Mouse (Mus musculus) regulatory T cell (primary cell): ENCODE measurements around the gene Gm8773.

Source experiments
- in situ Hi-C: fragments of 300-600 bp; cut with MboI, MseI; formaldehyde crosslinking; loops from one replicate; pipeline ENCODE4 v1.15.1; 2025; ENCODE audit warnings: high pct_unique_total_duplicates

The Gm8773 gene

GRCm38 (mm10) chr5:5573749-5574317 is at the start of gene Gm8773:
Gm8773 (plus strand) TSS chr5:5573799.
- in situ Hi-C loops: no loop called here

DNA sequence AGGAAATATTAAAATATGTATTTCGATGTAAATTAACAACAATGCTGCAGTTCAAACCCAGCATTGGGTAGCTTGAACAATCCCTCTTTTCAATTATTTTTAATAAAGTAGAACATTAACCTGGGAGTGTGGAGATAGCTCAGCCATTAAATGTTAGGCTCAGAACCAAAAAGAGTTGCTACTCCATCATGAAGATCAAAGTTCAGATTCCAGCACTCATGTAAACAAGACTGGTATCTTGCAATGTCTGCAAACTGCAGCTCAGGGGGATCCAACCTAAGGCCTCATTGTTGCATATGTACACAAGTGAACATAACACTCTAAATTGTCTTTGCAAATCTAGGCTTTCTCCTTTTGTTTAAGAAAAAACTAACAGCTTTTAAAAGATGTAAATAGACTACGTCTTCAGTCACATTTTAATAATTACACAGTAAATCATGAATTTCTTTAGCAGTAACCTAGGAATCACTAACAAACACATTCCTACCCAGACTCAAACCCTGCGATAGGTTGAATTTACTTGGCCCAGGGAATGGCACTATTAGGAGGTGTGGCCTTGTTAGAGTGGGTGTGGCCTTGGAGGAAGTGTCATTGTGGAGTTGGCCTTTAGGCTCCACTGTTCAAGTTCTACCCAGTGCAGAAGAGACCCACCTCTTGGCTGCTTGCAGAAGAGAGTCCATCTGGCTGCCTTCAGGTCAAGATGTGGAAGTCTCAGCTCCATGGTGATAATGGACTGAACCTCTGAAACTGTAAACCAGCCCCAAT is 39.8 kb upstream of the Gm8773 start:
- in situ Hi-C loops: no loop called here

DNA sequence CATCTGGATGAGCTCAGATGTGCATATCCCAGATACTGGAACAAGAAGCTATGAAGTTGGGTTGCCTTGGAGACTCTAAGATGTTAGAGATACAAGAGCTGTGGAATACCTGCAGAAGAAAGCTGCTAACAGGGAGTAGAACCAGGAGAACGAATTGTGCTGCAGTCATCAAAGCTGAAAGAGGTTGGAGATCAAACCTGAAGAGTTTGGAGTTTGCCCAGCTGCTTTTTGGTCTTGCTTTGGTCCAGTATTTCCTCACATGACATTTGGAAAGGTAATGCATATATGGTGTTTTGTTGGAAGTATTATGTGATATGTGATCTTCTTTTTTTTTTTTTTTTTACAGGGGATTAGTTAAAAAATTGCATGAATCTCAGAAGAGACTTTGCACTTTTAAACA is 37.5 kb upstream of the Gm8773 start:
- in situ Hi-C loops: no loop called here

DNA sequence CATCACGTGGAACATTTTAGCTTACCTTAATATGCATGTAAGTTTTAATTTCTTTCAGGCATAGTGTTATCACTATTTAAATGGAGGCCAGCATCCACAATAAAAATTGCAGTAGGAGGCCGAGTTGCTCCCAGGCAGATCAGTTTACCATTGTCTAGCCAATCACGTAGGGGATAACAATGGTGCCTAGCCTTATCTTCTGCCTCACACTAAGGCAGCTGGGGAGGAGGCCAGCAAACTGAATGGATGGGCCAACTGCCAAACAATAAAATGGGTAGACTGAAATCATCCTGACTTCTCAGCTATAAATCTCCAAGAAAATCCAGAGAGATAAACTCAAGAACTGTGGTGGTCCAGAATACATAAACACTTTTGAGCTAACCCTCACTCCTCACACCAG is 33.8 kb upstream of the Gm8773 start:
- in situ Hi-C loops: no loop called here

- in situ Hi-C loops: no loop called here
Measured at GRCm38 (mm10) chr5:5540385-5540784, 33.2 kb upstream of the Gm8773 start.

GRCm38 (mm10) chr5:5551110-5551509 is 22.5 kb upstream of the Gm8773 start:
- in situ Hi-C loops: no loop called here

- in situ Hi-C loops: no loop called here
Measured at GRCm38 (mm10) chr5:5559079-5559740, 14.4 kb upstream of the Gm8773 start, which contains the start of gene Gtpbp10. Gtpbp10 (minus strand) TSS chr5:5559538.

GRCm38 (mm10) chr5:5559798-5560197 is 13.8 kb upstream of the Gm8773 start:
- in situ Hi-C loops: no loop called here

- in situ Hi-C loops: no loop called here
Measured at GRCm38 (mm10) chr5:5561041-5561706, 12.4 kb upstream of the Gm8773 start.

GRCm38 (mm10) chr5:5562435-5562834 is 11.2 kb upstream of the Gm8773 start:
- in situ Hi-C loops: no loop called here

GRCm38 (mm10) chr5:5587686-5588085 is 14.1 kb downstream of the Gm8773 start:
- in situ Hi-C loops: no loop called here

DNA sequence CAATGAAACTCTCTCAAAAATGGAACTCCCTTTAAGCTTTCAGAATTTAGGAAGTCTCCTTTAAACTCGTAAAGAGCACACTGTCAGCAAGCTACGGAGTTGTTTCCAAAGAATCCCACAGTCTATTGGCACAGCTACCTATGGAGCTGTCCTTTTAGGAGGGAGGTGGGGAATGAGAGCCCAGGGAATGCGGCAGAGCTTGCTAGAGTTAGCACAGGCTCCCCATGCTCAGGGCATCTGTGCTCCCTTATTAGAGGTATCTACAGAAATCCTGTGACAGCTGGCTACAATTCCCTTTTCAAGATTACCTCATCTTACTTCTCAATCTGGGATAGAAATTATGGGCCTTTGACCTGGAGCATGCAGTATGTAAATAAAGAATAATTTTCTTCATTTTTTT is 36.9 kb downstream of the Gm8773 start:
- in situ Hi-C loops: no loop called here

DNA sequence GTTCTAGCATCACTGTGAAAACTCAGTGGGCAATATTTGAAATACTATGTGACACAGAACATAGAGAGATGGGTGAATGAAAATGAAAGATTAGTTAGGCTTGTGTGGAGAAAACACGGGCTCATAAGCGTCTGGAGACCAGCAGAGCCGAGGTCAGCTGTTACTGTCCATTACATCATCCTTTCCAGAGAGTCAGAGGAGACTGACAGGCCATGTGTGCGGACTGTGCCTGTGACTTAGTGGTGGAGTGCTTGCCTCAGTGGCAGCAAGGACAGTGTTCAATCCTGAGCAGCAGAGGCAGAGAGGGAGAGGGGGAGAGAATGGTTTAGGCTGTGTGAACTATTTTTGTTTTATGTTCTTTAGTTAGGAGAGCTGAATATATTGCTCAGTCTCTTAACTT is 44.7 kb downstream of the Gm8773 start:
- in situ Hi-C loops: no loop called here

- in situ Hi-C loops: no loop called here
Measured at GRCm38 (mm10) chr5:5625491-5625890, 51.9 kb downstream of the Gm8773 start.
